Comparison of ENCODE assay signal across 12 mouse cellular contexts in genomic region chr2:106942451-106942850, GRCm38 (mm10). TPM values are rescaled to one million over a fixed set of nuclear protein-coding genes. Genes with fewer than 3 reads are reported as not detected.
A peak's percentile ranks its signal among the peaks of the same experiment; 100 is the strongest.
DNase-seq lines count a peak whose midpoint lies in the region; ATAC-seq lines count a peak whose summit lies in the region.
"Had no signal": no experiment of that assay in that cellular context is flagged by ENCODE, and none has a peak within 500 bp of the region (broad histone marks: within the 10 kb centered on the region; RNA-seq: fewer than 3 reads in every experiment).

No protein-coding gene starts in this region.

- H3K4me1 ChIP-seq in heart, embryonic 10.5 days: no peaks in the 10 kb centered on the region
- H3K4me1 ChIP-seq in midbrain, embryonic 14.5 days (ENCODE audit: control insufficient read depth, insufficient read depth, low read length): no peaks in the 10 kb centered on the region
- H3K4me1 ChIP-seq in midbrain, embryonic 13.5 days (replicated peaks): no peaks in the 10 kb centered on the region
- H3K4me1 ChIP-seq: limb, embryonic 12.5 days had no signal

- 80% methylated on average over 1 of the region's 1 CpGs for WGBS in heart, embryonic 10.5 days
- WGBS in midbrain, embryonic 14.5 days: 77% methylated on average over 1 of the region's 1 CpGs
- WGBS in midbrain, embryonic 13.5 days: 74% methylated on average over 1 of the region's 1 CpGs

- no peaks in the 10 kb centered on the region for H3K36me3 ChIP-seq in heart, embryonic 10.5 days
- H3K36me3 ChIP-seq in midbrain, embryonic 14.5 days (ENCODE audit: control insufficient read depth, insufficient read depth, low read length): no peaks in the 10 kb centered on the region
- H3K36me3 ChIP-seq in midbrain, embryonic 13.5 days: no peaks in the 10 kb centered on the region
- H3K36me3 ChIP-seq: forebrain, embryonic 15.5 days; limb, embryonic 12.5 days had no signal

- no peak for ATAC-seq in midbrain, embryonic 14.5 days (ENCODE audit: low FRiP score, low TSS enrichment)
- ATAC-seq in midbrain, embryonic 13.5 days: no peak
- ATAC-seq in activated CD4-positive, CD25-positive, alpha-beta regulatory T cell, adult 4 months: no peak
- ATAC-seq: forebrain, embryonic 15.5 days had no signal

- no peaks in the 10 kb centered on the region for H3K27me3 ChIP-seq in heart, embryonic 10.5 days (ENCODE audit: insufficient read depth, poor library complexity, severe bottlenecking)
- H3K27me3 ChIP-seq in midbrain, embryonic 14.5 days (ENCODE audit: control insufficient read depth, insufficient read depth, low read length): no peaks in the 10 kb centered on the region
- no peaks in the 10 kb centered on the region for H3K27me3 ChIP-seq in midbrain, embryonic 13.5 days
- H3K27me3 ChIP-seq: forebrain, embryonic 15.5 days; limb, embryonic 12.5 days had no signal

- H3K9ac ChIP-seq in midbrain, embryonic 14.5 days (replicated peaks; ENCODE audit: low read length): no peak overlapping the region
- no peak overlapping the region for H3K9ac ChIP-seq in midbrain, embryonic 13.5 days (replicated peaks)
- H3K9ac ChIP-seq: forebrain, embryonic 15.5 days; limb, embryonic 12.5 days had no signal

- H3K9me3 ChIP-seq in heart, embryonic 10.5 days: no peaks in the 10 kb centered on the region
- H3K9me3 ChIP-seq in midbrain, embryonic 14.5 days (ENCODE audit: control insufficient read depth, low read length): no peaks in the 10 kb centered on the region
- H3K9me3 ChIP-seq in midbrain, embryonic 13.5 days: no peaks in the 10 kb centered on the region
- H3K9me3 ChIP-seq: forebrain, embryonic 15.5 days; limb, embryonic 12.5 days had no signal

- no peak overlapping the region for H3K4me2 ChIP-seq in midbrain, embryonic 14.5 days (ENCODE audit: low read length)
- H3K4me2 ChIP-seq in midbrain, embryonic 13.5 days (replicated peaks): no peak overlapping the region
- H3K4me2 ChIP-seq: forebrain, embryonic 15.5 days; limb, embryonic 12.5 days had no signal

- H3K27ac ChIP-seq in heart, embryonic 10.5 days: no peak overlapping the region
- no peak overlapping the region for H3K27ac ChIP-seq in midbrain, embryonic 14.5 days (replicated peaks; ENCODE audit: low read depth, low read length)
- H3K27ac ChIP-seq in midbrain, embryonic 13.5 days: no peak overlapping the region
- H3K27ac ChIP-seq: forebrain, embryonic 15.5 days; kidney, postnatal 0 days; limb, embryonic 12.5 days had no signal

- DNase-seq in heart, embryonic 10.5 days (ENCODE audit: low spot score): peak; percentile 19
- no peak for DNase-seq in heart, postnatal 25 days (ENCODE audit: low spot score)
- DNase-seq in midbrain, embryonic 14.5 days: peak; percentile 59
- DNase-seq in adrenal gland, postnatal 25 days: peak; percentile 67
- peak; percentile 75 to 76 for DNase-seq in cerebellum, postnatal 36 days
- no peak for DNase-seq in testis, postnatal 14 days (ENCODE audit: low spot score)
- DNase-seq: lung, postnatal 10 days had no signal

- no peak overlapping the region for H3K4me3 ChIP-seq in heart, embryonic 10.5 days
- no peak overlapping the region for H3K4me3 ChIP-seq in midbrain, embryonic 14.5 days (replicated peaks; ENCODE audit: low read depth, low read length)
- H3K4me3 ChIP-seq in midbrain, embryonic 13.5 days (replicated peaks): no peak overlapping the region
- H3K4me3 ChIP-seq: forebrain, embryonic 15.5 days; limb, embryonic 12.5 days had no signal

- intact Hi-C loops in heart, postnatal 25 days (cut with DNase I): no loop called here

RNA-seq across cellular contexts. Expression of gene Arl14ep, which starts 31.8 kb away (rescaled TPM):
- polyA plus RNA-seq in heart, embryonic 10.5 days (2016; fragmentation: Nextera tagmentation; extraction: Ambion mirVana): 27.9 and 33.0 TPM in 2 replicates
- 10 to 100 TPM; 10.4 to 11.0 TPM for total RNA-seq in heart, postnatal 25 days (2021)
- 34.8 and 44.6 TPM in 2 replicates for polyA plus RNA-seq in midbrain, embryonic 14.5 days (2014; fragmentation: Nextera tagmentation; extraction: Ambion mirVana)
- 42.6 and 43.9 TPM in 2 replicates for polyA plus RNA-seq in midbrain, embryonic 13.5 days (2015; fragmentation: Nextera tagmentation; extraction: Ambion mirVana)
- total RNA-seq in adrenal gland, postnatal 25 days (2021): 39.8 and 45.5 TPM in 2 replicates
- 10 to 100 TPM; 34.1 to 36.5 TPM for polyA plus RNA-seq in activated CD4-positive, CD25-positive, alpha-beta regulatory T cell, adult 4 months (2017; shearing (Covaris generic))

Comparison
In these comparisons a context has a peak if more than half of its experiments do, and no peak if none do; other contexts are left out.
1. DNase-seq: peak in heart, embryonic 10.5 days (single experiment), midbrain, embryonic 14.5 days (single experiment), adrenal gland, postnatal 25 days (single experiment) and cerebellum, postnatal 36 days (2 of 2); none in heart, postnatal 25 days (single experiment) and testis, postnatal 14 days (single experiment).